Mouse (Mus musculus): ENCODE measurements at regions not wholly inside any gene's neighbourhood (a gene's known extent, or its start where the extent isn't known, plus 50 kb on each side); places are given as distances from the start of the nearest gene placed in this dataset.

- no peaks in the 10 kb centered on the region for H3K27me3 ChIP-seq (replicated peaks; ENCODE audit: insufficient read depth, low read length)
- no peak overlapping the region for H3K4me3 ChIP-seq (ENCODE audit: low read depth, low read length)
- no peaks in the 10 kb centered on the region for H3K4me1 ChIP-seq (ENCODE audit: insufficient read depth, low read depth, low read length)
- no peak overlapping the region for H3K27ac ChIP-seq (ENCODE audit: low read length)
- H3K9ac ChIP-seq (replicated peaks; ENCODE audit: low read depth) = no peak overlapping the region
- WGBS = 45% methylated on average over 6 of the region's 6 CpGs
- H3K36me3 ChIP-seq (ENCODE audit: insufficient read depth, low read length) = no peaks in the 10 kb centered on the region
- no peak overlapping the region for H3K4me2 ChIP-seq (replicated peaks; ENCODE audit: low read depth, low read length)
- ATAC-seq (no peak), DNase-seq (ENCODE audit: low spot score) (peak; percentile 18)
- TF ChIP-seq EP300 (IDR thresholded peaks at IDR 0.05) (no peak), CTCF (IDR thresholded peaks at IDR 0.05) (no peak)
- H3K9me3 ChIP-seq (ENCODE audit: low read length) = no peaks in the 10 kb centered on the region
Measured at GRCm38 (mm10) chr11:44167724-44168500, 232.0 kb upstream of the Il12b start.

DNA sequence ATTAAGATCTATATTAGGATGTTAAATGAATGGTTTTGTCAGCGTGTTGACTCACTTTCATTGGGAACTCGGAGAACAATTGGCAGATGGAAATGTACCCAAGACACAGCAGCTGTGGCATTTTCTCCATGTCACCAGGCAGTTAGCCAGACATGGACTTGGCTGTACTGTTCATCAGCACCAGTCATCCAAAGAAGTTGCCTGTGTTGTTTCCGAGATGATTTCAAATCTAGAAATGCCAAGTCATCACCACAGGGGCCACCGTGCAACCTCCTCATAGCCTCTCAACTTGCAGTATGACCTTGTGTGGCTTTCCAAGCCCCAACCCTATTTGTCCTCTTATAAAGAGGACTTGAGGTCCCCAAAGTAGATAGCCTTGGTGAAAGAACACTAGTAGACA is 227.4 kb upstream of the Il12b start:
- H3K36me3 ChIP-seq (ENCODE audit: insufficient read depth, low read length) = no peaks in the 10 kb centered on the region
- TF ChIP-seq EP300 (IDR thresholded peaks at IDR 0.05) (no peak; the same call in 1 of the 2 replicates), CTCF (IDR thresholded peaks at IDR 0.05) (no peak)

GRCm38 (mm10) chr11:44173196-44173595 is 226.7 kb upstream of the Il12b start:
- Histone ChIP-seq H3K27me3 (replicated peaks; ENCODE audit: insufficient read depth, low read length) (no peaks in the 10 kb centered on the region), H3K4me2 (replicated peaks; ENCODE audit: low read depth, low read length) (no peak overlapping the region), H3K4me1 (ENCODE audit: insufficient read depth, low read depth, low read length) (no peaks in the 10 kb centered on the region), H3K36me3 (ENCODE audit: insufficient read depth, low read length) (no peaks in the 10 kb centered on the region), H3K9ac (replicated peaks; ENCODE audit: low read depth) (no peak overlapping the region), H3K9me3 (ENCODE audit: low read length) (no peaks in the 10 kb centered on the region), H3K4me3 (ENCODE audit: low read depth, low read length) (no peak overlapping the region), H3K27ac (ENCODE audit: low read length) (no peak overlapping the region)
- 79% methylated on average over 1 of the region's 1 CpGs for WGBS
- ATAC-seq (no peak), DNase-seq (ENCODE audit: low spot score) (no peak)
- TF ChIP-seq EP300 (IDR thresholded peaks at IDR 0.05) (no peak), CTCF (IDR thresholded peaks at IDR 0.05) (no peak)

More for the DNA sequence above, 227.4 kb upstream of the Il12b start:
- H3K27me3 ChIP-seq (replicated peaks; ENCODE audit: insufficient read depth, low read length) = no peaks in the 10 kb centered on the region
- no peak overlapping the region for H3K4me2 ChIP-seq (replicated peaks; ENCODE audit: low read depth, low read length)
- H3K4me1 ChIP-seq (ENCODE audit: insufficient read depth, low read depth, low read length) = no peaks in the 10 kb centered on the region
- ATAC-seq = peak; percentile 67
- 57% methylated on average over 4 of the region's 4 CpGs for WGBS
- H3K9ac ChIP-seq (replicated peaks; ENCODE audit: low read depth) = no peak overlapping the region
- H3K27ac ChIP-seq (ENCODE audit: low read length) = no peak overlapping the region
- DNase-seq (ENCODE audit: low spot score) = peak; percentile 72
- no peaks in the 10 kb centered on the region for H3K9me3 ChIP-seq (ENCODE audit: low read length)
- H3K4me3 ChIP-seq (ENCODE audit: low read depth, low read length) = no peak overlapping the region

DNA sequence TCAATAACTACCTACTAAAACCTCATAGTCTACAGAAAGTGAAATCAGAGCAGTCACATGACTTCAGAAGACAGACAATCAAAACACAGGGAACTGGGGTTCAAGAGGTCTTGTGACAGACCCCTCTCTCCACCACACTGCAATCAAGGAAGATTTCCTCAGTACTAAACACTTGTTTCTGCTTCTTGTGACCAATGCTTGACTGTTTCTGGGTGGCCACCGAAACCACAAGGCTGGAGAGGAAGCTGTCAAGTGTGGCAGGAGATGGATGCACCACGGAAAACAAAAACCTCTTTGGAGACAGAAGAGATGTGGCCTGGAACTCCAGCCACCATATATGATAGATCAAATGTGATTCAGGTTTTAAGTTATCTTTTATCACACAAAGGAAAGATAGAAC is 225.3 kb upstream of the Il12b start:
- ATAC-seq (no peak), DNase-seq (ENCODE audit: low spot score) (no peak)
- WGBS = 47% methylated on average over 2 of the region's 2 CpGs
- TF ChIP-seq EP300 (IDR thresholded peaks at IDR 0.05) (no peak), CTCF (IDR thresholded peaks at IDR 0.05) (no peak)
- Histone ChIP-seq H3K27ac (ENCODE audit: low read length) (no peak overlapping the region), H3K36me3 (ENCODE audit: insufficient read depth, low read length) (no peaks in the 10 kb centered on the region), H3K4me3 (ENCODE audit: low read depth, low read length) (no peak overlapping the region), H3K9ac (replicated peaks; ENCODE audit: low read depth) (no peak overlapping the region), H3K9me3 (ENCODE audit: low read length) (no peaks in the 10 kb centered on the region), H3K4me1 (ENCODE audit: insufficient read depth, low read depth, low read length) (no peaks in the 10 kb centered on the region), H3K4me2 (replicated peaks; ENCODE audit: low read depth, low read length) (no peak overlapping the region), H3K27me3 (replicated peaks; ENCODE audit: insufficient read depth, low read length) (no peaks in the 10 kb centered on the region)

DNA sequence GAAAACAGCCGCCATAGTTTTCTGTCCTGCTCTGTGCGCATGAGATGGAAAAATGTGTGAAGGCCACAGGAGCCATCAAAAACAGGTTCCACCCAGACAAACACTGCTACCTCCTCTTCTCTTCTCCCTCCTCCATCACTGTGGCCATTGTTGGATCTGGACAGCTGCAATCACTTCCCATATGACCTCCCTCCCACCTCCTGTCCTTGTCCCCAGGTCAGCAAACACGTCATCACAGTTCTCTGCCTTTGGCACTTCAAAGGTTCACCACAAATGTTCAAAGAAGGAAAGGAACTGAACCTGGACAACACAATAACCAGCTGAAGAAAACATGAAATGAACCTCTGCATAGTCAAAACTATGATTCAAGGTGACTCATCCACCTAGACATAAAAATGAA is 220.2 kb upstream of the Il12b start:
- no peaks in the 10 kb centered on the region for H3K9me3 ChIP-seq (ENCODE audit: low read length)
- no peak overlapping the region for H3K4me2 ChIP-seq (replicated peaks; ENCODE audit: low read depth, low read length)
- 76% methylated on average over 3 of the region's 3 CpGs for WGBS
- no peak overlapping the region for H3K4me3 ChIP-seq (ENCODE audit: low read depth, low read length)
- ATAC-seq = no peak
- H3K9ac ChIP-seq (replicated peaks; ENCODE audit: low read depth) = no peak overlapping the region
- H3K27me3 ChIP-seq (replicated peaks; ENCODE audit: insufficient read depth, low read length) = no peaks in the 10 kb centered on the region
- no peak overlapping the region for H3K27ac ChIP-seq (ENCODE audit: low read length)
- no peaks in the 10 kb centered on the region for H3K4me1 ChIP-seq (ENCODE audit: insufficient read depth, low read depth, low read length)
- no peak for DNase-seq (ENCODE audit: low spot score)
- no peaks in the 10 kb centered on the region for H3K36me3 ChIP-seq (ENCODE audit: insufficient read depth, low read length)
- no peak for TF ChIP-seq CTCF (IDR thresholded peaks at IDR 0.05)
- no peak for TF ChIP-seq EP300 (IDR thresholded peaks at IDR 0.05)

- TF ChIP-seq CTCF (IDR thresholded peaks at IDR 0.05) = no peak
- no peak for TF ChIP-seq EP300 (IDR thresholded peaks at IDR 0.05)
- ATAC-seq (no peak), DNase-seq (ENCODE audit: low spot score) (no peak)
- WGBS = 69% methylated on average over 3 of the region's 3 CpGs
- Histone ChIP-seq H3K4me3 (ENCODE audit: low read depth, low read length) (no peak overlapping the region), H3K27me3 (replicated peaks; ENCODE audit: insufficient read depth, low read length) (no peaks in the 10 kb centered on the region), H3K4me1 (ENCODE audit: insufficient read depth, low read depth, low read length) (no peaks in the 10 kb centered on the region), H3K36me3 (ENCODE audit: insufficient read depth, low read length) (no peaks in the 10 kb centered on the region), H3K27ac (ENCODE audit: low read length) (no peak overlapping the region), H3K9me3 (ENCODE audit: low read length) (no peaks in the 10 kb centered on the region), H3K9ac (replicated peaks; ENCODE audit: low read depth) (no peak overlapping the region), H3K4me2 (replicated peaks; ENCODE audit: low read depth, low read length) (no peak overlapping the region)
Measured at GRCm38 (mm10) chr11:44183823-44184222, 216.0 kb upstream of the Il12b start.

Measured in lung, postnatal 0 days (tissue).